Mouse (Mus musculus) embryonic facial prominence, embryonic 10.5 days (tissue): Measurements from ENCODE around the gene Wnt6. TPM values are rescaled to one million over a fixed set of nuclear protein-coding genes. Genes with fewer than 3 reads are reported as not detected.
A peak's percentile ranks its signal among the peaks of the same experiment; 100 is the strongest.

Source experiments
- DNase-seq: peaks from one replicate; pipeline ENCODE4 v3.0.0-alpha.2; 2017; ENCODE audit warnings: low spot score
- H3K27ac ChIP-seq: fragments of 300-500 bp; sonication (generic); replicated peaks from 2 replicates; pipeline ENCODE4 v1.5.1; 2016; ENCODE audit warnings: mild to moderate bottlenecking
- H3K27me3 ChIP-seq: fragments of 300-500 bp; sonication (generic); replicated peaks from 2 replicates; pipeline ENCODE4 v1.6.1; 2016; ENCODE audit warnings: low read depth, mild to moderate bottlenecking; ENCODE audit not compliant: poor library complexity, severe bottlenecking
- H3K36me3 ChIP-seq: fragments of 300-500 bp; sonication (generic); replicated peaks from 2 replicates; pipeline ENCODE4 v1.6.1; 2016; ENCODE audit warnings: mild to moderate bottlenecking, moderate library complexity
- H3K4me1 ChIP-seq: fragments of 300-500 bp; sonication (generic); 2 replicates; pipeline ENCODE4 v1.6.1; 2016
- H3K4me3 ChIP-seq: fragments of 300-500 bp; sonication (generic); 2 replicates; pipeline ENCODE4 v1.5.1; 2016; ENCODE audit warnings: mild to moderate bottlenecking, moderate library complexity
- H3K9me3 ChIP-seq: fragments of 300-500 bp; sonication (generic); 2 replicates; pipeline ENCODE4 v1.6.1; 2016; ENCODE audit warnings: mild to moderate bottlenecking
- WGBS: fragments of 180-500 bp; shearing (Covaris S2); methylation state at CpG from one replicate; pipeline ENCODE4 v1.1.7; 2016; 5-methylcytosine and 5-hydroxymethylcytosine counted together
- polyA plus RNA-seq: library from polyadenylated mRNA; unstranded; fragments of >200 nt; fragmentation: Nextera tagmentation; extraction: Ambion mirVana; gene quantifications from 2 replicates; pipeline ENCODE4 v1.2.1, GENCODE M21; 2016

Wnt6 gene
- polyA plus RNA-seq, 1 experiment from 2014 or later, result 26.6 TPM

DNA sequence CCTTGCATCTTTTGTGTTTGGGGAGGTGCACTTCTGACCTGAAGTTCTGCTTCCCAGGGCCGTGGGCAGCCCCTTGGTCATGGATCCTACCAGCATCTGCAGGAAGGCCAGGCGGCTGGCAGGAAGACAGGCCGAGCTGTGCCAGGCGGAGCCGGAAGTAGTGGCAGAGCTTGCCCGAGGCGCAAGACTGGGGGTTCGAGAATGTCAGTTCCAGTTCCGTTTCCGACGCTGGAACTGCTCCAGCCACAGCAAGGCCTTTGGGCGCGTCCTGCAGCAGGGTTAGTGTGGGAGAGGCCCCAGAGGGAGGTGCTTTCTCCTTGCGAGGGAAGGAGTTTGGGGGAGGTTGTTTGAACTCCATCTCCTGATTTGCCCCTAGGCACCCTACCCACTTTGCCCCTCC, 10.4 kb downstream of the Wnt6 start:
- 12% methylated on average over 14 of the region's 14 CpGs for WGBS
- H3K9me3 ChIP-seq, result no peaks in the 10 kb centered on the region
- H3K4me3 ChIP-seq, result no peak overlapping the region
- H3K4me1 ChIP-seq, result peaks cover 41% of the 10 kb centered on the region
- H3K27ac ChIP-seq, result no peak overlapping the region
- no peak for DNase-seq
- H3K36me3 ChIP-seq, result no peaks in the 10 kb centered on the region
- peaks cover 99% of the 10 kb centered on the region for H3K27me3 ChIP-seq

- 2% methylated on average over 13 of the region's 13 CpGs for WGBS
- Histone ChIP-seq H3K27me3 (peaks cover 99% of the 10 kb centered on the region), H3K27ac (no peak overlapping the region), H3K4me3 (peak overlapping the region; percentile 61), H3K36me3 (no peaks in the 10 kb centered on the region), H3K4me1 (peaks cover 42% of the 10 kb centered on the region), H3K9me3 (no peaks in the 10 kb centered on the region)
- DNase-seq, result no peak
Observed at GRCm38 (mm10) chr1:74783554-74783953, 11.9 kb downstream of the Wnt6 start.

DNA sequence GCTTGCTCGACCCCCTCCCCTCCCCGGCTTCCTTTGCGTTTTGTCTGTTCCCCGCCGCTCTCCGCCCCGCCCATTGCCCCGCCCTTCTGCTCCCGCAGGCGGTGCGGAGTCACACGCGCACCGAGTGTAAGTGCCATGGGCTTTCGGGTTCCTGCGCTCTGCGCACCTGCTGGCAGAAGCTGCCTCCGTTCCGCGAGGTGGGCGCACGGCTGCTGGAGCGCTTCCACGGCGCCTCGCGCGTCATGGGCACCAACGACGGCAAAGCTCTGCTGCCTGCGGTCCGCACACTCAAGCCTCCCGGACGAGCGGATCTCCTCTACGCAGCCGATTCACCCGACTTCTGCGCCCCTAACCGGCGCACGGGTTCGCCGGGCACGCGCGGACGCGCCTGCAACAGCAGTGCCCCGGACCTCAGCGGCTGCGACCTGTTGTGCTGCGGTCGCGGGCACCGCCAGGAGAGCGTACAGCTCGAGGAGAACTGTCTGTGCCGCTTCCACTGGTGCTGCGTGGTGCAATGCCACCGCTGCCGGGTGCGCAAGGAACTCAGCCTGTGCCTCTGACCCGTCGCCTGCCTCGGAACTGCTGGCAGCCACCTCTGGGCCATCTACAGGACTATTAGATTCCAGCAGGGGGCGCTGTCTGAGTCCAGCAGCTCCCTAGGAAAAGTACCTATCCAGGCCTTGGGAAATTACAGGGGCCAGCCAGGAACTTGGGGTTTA, 12.5 kb downstream of the Wnt6 start:
- DNase-seq, result peak; percentile 78
- Histone ChIP-seq H3K4me3 (peak overlapping the region; percentile 61), H3K9me3 (no peaks in the 10 kb centered on the region), H3K36me3 (no peaks in the 10 kb centered on the region), H3K4me1 (peaks cover 49% of the 10 kb centered on the region), H3K27me3 (peaks cover 99% of the 10 kb centered on the region), H3K27ac (no peak overlapping the region)
- WGBS, result under 1% methylated on average over 67 of the region's 67 CpGs

DNA sequence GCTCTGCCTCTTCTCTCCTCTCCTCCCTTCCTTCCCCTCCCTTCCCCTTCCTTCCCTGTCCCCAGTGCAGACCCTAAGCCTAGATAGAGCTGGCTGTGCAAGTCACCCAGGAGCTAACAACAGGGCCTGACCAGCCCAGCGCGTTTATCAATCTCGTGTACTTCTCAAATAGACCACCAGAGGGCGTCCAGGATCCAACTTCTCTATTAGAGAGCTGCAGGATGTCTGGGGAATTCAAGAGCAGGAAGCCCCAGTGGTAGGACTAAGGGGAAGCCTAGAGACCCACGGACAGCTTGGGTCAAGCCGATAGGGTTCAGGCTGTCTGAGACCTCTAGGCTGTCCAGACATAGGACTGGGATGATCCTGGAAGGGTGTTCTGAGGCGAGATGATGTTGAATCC, 16.2 kb downstream of the Wnt6 start:
- WGBS, result 5% methylated on average over 7 of the region's 7 CpGs
- H3K27me3 ChIP-seq, result peaks cover 99% of the 10 kb centered on the region
- no peaks in the 10 kb centered on the region for H3K9me3 ChIP-seq
- H3K36me3 ChIP-seq, result no peaks in the 10 kb centered on the region
- peaks cover 59% of the 10 kb centered on the region for H3K4me1 ChIP-seq
- H3K4me3 ChIP-seq, result no peak overlapping the region
- H3K27ac ChIP-seq, result no peak overlapping the region
- peak; percentile 82 for DNase-seq

- Histone ChIP-seq H3K4me1 (peaks cover 60% of the 10 kb centered on the region), H3K27me3 (peaks cover 99% of the 10 kb centered on the region), H3K9me3 (no peaks in the 10 kb centered on the region), H3K27ac (no peak overlapping the region; the same call in 1 of the 2 replicates), H3K36me3 (no peaks in the 10 kb centered on the region), H3K4me3 (0 out of 2 replicates have a peak overlapping the region, but pooled peaks have one; percentile 16)
- DNase-seq, result no peak
- WGBS, result 13% methylated on average over 6 of the region's 6 CpGs
Observed at GRCm38 (mm10) chr1:74788603-74789176, 17.0 kb downstream of the Wnt6 start.

DNA sequence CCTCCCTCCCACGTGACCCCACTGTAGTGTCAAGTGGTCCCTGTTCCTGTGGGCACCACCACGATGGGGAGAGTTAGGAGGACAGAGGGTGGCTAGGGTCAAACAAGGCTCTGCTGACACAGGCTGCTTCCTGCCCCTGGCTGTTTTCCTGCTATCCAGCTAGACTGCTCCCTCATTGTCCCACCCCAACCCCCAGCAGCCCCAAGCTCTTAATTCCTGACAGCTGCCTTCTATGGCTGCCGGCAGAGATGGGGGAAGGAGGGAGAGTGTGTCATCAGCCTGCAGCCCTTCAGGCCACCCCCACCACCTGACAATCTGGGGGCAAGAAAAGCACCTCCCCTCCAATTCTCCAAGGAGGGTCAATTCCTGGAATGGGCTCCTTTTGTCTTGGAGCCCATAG, 18.4 kb downstream of the Wnt6 start:
- peaks cover 64% of the 10 kb centered on the region for H3K4me1 ChIP-seq
- no peaks in the 10 kb centered on the region for H3K36me3 ChIP-seq
- H3K27ac ChIP-seq, result no peak overlapping the region
- no peak for DNase-seq
- peaks cover 99% of the 10 kb centered on the region for H3K27me3 ChIP-seq
- H3K9me3 ChIP-seq, result no peaks in the 10 kb centered on the region
- 3% methylated on average over 3 of the region's 3 CpGs for WGBS
- no peak overlapping the region for H3K4me3 ChIP-seq

- no peak for DNase-seq
- Histone ChIP-seq H3K27ac (peak within 1 kb of the TSS; percentile 54), H3K4me1 (peaks cover 70% of the 10 kb centered on the region), H3K36me3 (no peaks in the 10 kb centered on the region), H3K4me3 (peak within 1 kb of the TSS; percentile 45), H3K9me3 (no peaks in the 10 kb centered on the region), H3K27me3 (peaks cover 100% of the 10 kb centered on the region)
- 2% methylated on average over 11 of the region's 11 CpGs for WGBS
Observed at GRCm38 (mm10) chr1:74791249-74791648, 19.6 kb downstream of the Wnt6 start, which contains the start of gene Wnt10a. Gene Wnt10a, plus strand, starts transcription at chr1:74791516.

DNA sequence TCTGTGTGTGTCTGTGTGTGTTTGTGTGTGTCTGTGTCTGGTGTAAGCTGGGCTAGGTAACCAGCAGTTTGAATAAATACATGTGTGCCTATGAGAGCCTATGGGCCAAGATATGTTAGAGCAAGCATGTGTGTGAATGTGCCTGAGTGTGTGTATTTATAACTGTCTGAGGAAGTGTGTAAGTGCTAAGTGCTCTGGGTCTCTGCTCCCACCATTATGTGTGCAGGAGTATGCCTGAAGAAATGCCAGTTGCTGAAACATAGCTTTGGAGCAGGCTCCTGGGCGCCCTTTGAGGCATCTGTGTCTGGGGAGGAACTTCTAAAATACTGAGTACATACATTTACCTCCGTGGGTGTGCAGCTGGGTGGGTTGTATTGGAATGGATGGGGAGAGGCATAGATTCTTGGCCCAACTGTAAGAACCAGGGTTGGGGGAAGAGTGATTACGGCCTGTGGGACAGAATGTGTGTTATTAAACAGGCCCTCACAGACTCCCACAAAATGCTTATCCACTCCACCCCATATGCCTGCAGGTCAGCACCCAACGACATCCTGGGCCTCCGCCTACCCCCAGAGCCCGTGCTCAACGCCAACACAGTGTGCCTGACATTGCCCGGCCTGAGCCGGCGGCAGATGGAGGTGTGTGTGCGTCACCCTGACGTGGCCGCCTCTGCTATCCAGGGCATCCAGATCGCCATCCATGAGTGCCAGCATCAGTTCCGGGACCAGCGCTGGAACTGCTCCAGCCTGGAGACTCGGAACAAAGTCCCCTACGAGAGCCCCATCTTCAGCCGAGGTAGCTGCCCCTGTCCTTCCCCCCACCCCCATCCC, 21.4 kb downstream of the Wnt6 start:
- peaks cover 84% of the 10 kb centered on the region for H3K4me1 ChIP-seq
- 6% methylated on average over 19 of the region's 19 CpGs for WGBS
- no peaks in the 10 kb centered on the region for H3K36me3 ChIP-seq
- peaks cover 100% of the 10 kb centered on the region for H3K27me3 ChIP-seq
- no peak for DNase-seq
- H3K9me3 ChIP-seq, result no peaks in the 10 kb centered on the region
- H3K27ac ChIP-seq, result no peak overlapping the region
- H3K4me3 ChIP-seq, result no peak overlapping the region

- DNase-seq, result peak; percentile 76
- H3K4me1 ChIP-seq, result peaks cover 79% of the 10 kb centered on the region
- peaks cover 100% of the 10 kb centered on the region for H3K27me3 ChIP-seq
- H3K9me3 ChIP-seq, result no peaks in the 10 kb centered on the region
- no peaks in the 10 kb centered on the region for H3K36me3 ChIP-seq
- WGBS, result under 1% methylated on average over 38 of the region's 38 CpGs
- peak overlapping the region; percentile 50 for H3K4me3 ChIP-seq
- H3K27ac ChIP-seq, result peak overlapping the region; percentile 35; the same call in 1 of the 2 replicates
Observed at GRCm38 (mm10) chr1:74794487-74795144, 22.9 kb downstream of the Wnt6 start.

DNA sequence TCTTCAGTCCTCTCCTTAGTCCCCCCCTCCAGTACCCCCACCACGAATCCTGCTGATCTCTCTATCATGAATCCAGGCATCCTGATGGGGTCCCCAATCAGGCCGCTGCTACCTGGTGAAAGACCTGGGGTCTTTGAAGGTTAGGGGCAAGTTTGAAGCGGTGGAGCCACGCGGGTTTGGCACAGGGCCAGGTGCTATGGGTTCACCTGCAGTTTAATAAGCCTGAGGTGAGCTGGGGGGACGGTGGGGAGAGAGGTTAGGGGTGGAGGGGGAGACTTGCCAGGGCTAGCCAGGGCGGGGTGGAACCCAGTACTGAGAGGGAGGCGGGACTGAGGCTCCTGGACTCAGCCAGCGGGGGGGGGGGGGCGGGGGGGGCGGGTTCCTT, 23.4 kb downstream of the Wnt6 start:
- Histone ChIP-seq H3K4me3 (peak overlapping the region; percentile 50; the same call in 1 of the 2 replicates), H3K36me3 (no peaks in the 10 kb centered on the region), H3K27me3 (peaks cover 100% of the 10 kb centered on the region), H3K27ac (peak overlapping the region; percentile 35; the same call in 1 of the 2 replicates), H3K4me1 (peaks cover 74% of the 10 kb centered on the region), H3K9me3 (no peaks in the 10 kb centered on the region)
- DNase-seq, result no peak
- WGBS, result 3% methylated on average over 11 of the region's 11 CpGs

GRCm38 (mm10) chr1:74797459-74797858, 25.8 kb downstream of the Wnt6 start:
- H3K4me3 ChIP-seq, result no peak overlapping the region
- DNase-seq, result peak; percentile 76
- no peak overlapping the region for H3K27ac ChIP-seq
- H3K36me3 ChIP-seq, result no peaks in the 10 kb centered on the region
- no peaks in the 10 kb centered on the region for H3K9me3 ChIP-seq
- peaks cover 67% of the 10 kb centered on the region for H3K4me1 ChIP-seq
- peaks cover 100% of the 10 kb centered on the region for H3K27me3 ChIP-seq
- WGBS, result 13% methylated on average over 5 of the region's 5 CpGs

- H3K27me3 ChIP-seq, result peaks cover 100% of the 10 kb centered on the region
- no peaks in the 10 kb centered on the region for H3K36me3 ChIP-seq
- peaks cover 69% of the 10 kb centered on the region for H3K4me1 ChIP-seq
- no peak overlapping the region for H3K27ac ChIP-seq
- no peaks in the 10 kb centered on the region for H3K9me3 ChIP-seq
- peak overlapping the region; percentile 41 for H3K4me3 ChIP-seq
- peak; percentile 47 for DNase-seq
- WGBS, result under 1% methylated on average over 29 of the region's 29 CpGs
Observed at GRCm38 (mm10) chr1:74800424-74800888, 28.8 kb downstream of the Wnt6 start.
